Mouse (Mus musculus): ENCODE measurements around the gene Tmem251. TPM values are rescaled to one million over a fixed set of nuclear protein-coding genes. Genes with fewer than 3 reads are reported as not detected.

Gene Tmem251
- polyA plus RNA-seq, 1 experiment from 2014 or later = 10.0 TPM

DNA sequence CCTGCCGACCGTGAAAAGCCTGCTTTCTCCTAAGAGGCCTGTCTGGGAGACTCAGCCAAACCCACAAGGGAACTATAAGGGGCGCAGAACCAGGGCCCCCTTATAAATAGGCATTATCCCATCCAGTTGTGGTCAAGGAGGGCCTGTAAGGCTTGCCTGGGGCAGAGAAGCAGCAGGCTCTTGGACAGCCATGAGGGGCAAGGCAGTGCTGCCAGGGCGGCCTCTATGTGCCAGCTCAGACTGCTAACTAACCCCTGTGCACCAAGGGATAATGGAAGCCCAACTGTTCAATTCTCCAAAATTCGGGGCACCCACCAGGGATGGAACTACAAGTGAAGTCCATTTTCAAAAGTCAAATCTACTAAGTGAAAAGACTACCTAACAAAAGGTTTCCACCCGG, 40.1 kb upstream of the Tmem251 start:
- no peaks in the 10 kb centered on the region for H3K9me3 ChIP-seq (replicated peaks)
- no peak for ATAC-seq (replicated peaks; ENCODE audit: low FRiP score)
- peak overlapping the region; percentile 76 for H3K9ac ChIP-seq
- peak overlapping the region; percentile 83 for H3K4me3 ChIP-seq (replicated peaks)
- peaks cover 75% of the 10 kb centered on the region for H3K4me1 ChIP-seq
- H3K36me3 ChIP-seq = no peaks in the 10 kb centered on the region
- no peaks in the 10 kb centered on the region for H3K27me3 ChIP-seq
- H3K4me2 ChIP-seq = peak overlapping the region; percentile 97
- 41% methylated on average over 6 of the region's 6 CpGs for WGBS
- H3K27ac ChIP-seq = peak overlapping the region; percentile 76; the same call in 1 of the 2 replicates

DNA sequence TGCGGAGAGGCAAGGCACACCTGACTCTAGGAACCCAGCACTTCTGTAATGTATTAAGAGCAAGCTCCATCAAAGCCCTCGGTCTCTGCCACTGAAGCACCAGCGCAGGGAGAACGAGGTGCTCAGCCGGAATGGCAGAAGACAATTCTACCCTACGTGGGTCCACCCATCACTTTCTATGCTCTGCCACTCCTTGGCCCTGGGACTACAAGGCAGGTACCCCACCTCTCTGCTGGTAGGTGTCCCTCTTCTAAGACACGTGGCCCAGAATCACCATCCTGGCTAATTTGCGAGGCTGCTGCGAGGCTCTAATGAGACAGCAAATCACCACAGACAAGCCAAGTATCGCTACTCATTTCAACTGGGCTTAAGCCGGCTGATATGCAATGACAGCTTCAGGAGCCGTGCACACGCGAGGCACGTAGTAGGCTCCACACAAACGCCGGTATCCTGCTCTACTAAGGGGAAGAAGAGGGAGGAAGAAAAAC, 39.6 kb upstream of the Tmem251 start:
- Histone ChIP-seq H3K27ac (peak overlapping the region; percentile 64), H3K36me3 (no peaks in the 10 kb centered on the region), H3K9ac (peak overlapping the region; percentile 76), H3K4me3 (replicated peaks) (peak overlapping the region; percentile 83), H3K9me3 (replicated peaks) (no peaks in the 10 kb centered on the region), H3K4me2 (peak overlapping the region; percentile 97), H3K4me1 (peaks cover 71% of the 10 kb centered on the region), H3K27me3 (no peaks in the 10 kb centered on the region)
- no peak; the same call in none of the 2 replicates for ATAC-seq (replicated peaks; ENCODE audit: low FRiP score)
- 9% methylated on average over 17 of the region's 17 CpGs for WGBS

DNA sequence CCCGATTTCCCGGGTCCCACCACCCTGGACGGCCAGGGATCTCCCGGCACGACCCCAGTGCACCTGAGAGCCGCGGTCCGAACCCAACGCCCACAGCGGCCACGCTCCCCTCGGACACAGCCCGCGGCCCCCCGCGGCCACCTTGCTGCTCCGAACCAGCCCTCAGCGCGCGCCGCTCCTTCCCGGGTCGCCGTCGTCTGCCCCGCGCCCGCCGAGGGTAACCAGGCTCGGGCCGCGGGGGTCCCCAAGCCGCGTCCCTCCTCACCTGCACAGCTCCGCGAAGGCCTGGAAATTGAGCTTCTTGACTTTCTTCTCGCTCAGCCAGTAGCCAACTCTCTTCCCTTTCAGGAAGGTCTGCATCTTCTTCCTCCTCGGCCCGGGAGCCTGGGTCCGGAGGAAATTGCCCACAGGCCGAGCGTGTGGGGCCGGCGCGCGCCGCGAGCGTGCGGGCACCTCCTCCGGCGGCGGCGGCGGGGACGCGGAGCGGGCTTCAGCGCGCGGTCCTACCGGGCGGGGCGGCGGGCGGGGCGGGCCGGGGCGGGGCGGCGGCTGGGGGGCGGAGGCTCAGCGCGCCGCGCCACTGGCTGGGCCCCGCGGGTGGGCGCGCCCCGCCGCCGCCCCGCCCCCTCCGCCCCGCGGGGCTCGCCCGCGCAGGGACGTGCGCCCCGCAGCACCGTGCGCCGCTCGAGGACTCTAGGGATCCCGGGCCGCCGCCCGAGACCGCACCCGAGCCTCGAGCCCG, 38.9 kb upstream of the Tmem251 start, which contains the start of gene Itpk1:
Itpk1 (minus strand) TSS at position 474 of the 742 bp plus-strand sequence.
- H3K9ac ChIP-seq = peak within 1 kb of the TSS; percentile 76
- peak; percentile 92 for ATAC-seq (replicated peaks; ENCODE audit: low FRiP score)
- H3K4me1 ChIP-seq = peaks cover 64% of the 10 kb centered on the region
- no peaks in the 10 kb centered on the region for H3K36me3 ChIP-seq
- peak within 1 kb of the TSS; percentile 92 for H3K27ac ChIP-seq
- H3K4me2 ChIP-seq = peak within 1 kb of the TSS; percentile 97
- under 1% methylated on average over 92 of the region's 105 CpGs for WGBS
- no peaks in the 10 kb centered on the region for H3K9me3 ChIP-seq (replicated peaks)
- peak within 1 kb of the TSS; percentile 83 for H3K4me3 ChIP-seq (replicated peaks)
- no peaks in the 10 kb centered on the region for H3K27me3 ChIP-seq

DNA sequence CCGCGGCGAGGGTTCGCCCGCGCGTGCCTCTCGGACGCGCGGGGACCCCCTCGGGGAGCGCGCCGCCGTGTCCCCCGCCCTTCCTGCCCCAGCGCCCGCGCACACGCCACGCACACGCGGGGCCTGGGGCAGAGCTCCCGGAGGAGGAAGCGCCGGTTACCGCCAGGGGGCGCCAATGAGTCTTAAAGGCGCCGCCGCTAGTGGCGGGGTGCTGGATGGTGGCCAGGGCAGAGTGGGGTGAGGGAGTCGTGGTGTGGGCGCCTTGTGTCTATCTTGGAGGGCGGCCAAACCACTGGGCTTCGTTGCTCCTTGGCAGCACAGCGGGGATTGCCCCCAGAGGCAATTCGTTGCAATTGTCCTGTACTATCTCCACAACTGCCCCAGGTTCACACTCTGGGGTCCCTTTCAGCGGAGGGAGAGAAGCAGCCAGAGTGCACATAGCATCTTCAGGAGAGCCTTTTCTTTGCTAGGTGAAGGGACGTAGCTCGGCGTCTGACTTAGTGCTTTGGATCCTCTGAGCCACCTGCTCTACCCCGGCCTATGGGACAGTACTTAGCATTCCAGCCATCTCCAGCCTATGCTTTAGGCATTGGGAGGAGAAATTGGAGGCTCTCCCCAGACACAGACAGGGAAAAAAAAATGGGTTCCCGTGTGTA, 38.2 kb upstream of the Tmem251 start:
- peak; percentile 84 for ATAC-seq (replicated peaks; ENCODE audit: low FRiP score)
- no peaks in the 10 kb centered on the region for H3K27me3 ChIP-seq
- peak overlapping the region; percentile 92 for H3K27ac ChIP-seq
- WGBS = 2% methylated on average over 44 of the region's 45 CpGs
- peak overlapping the region; percentile 97 for H3K4me2 ChIP-seq
- H3K9me3 ChIP-seq (replicated peaks) = no peaks in the 10 kb centered on the region
- no peaks in the 10 kb centered on the region for H3K36me3 ChIP-seq
- H3K9ac ChIP-seq = peak overlapping the region; percentile 76
- H3K4me1 ChIP-seq = peaks cover 57% of the 10 kb centered on the region
- H3K4me3 ChIP-seq (replicated peaks) = peak overlapping the region; percentile 83

DNA sequence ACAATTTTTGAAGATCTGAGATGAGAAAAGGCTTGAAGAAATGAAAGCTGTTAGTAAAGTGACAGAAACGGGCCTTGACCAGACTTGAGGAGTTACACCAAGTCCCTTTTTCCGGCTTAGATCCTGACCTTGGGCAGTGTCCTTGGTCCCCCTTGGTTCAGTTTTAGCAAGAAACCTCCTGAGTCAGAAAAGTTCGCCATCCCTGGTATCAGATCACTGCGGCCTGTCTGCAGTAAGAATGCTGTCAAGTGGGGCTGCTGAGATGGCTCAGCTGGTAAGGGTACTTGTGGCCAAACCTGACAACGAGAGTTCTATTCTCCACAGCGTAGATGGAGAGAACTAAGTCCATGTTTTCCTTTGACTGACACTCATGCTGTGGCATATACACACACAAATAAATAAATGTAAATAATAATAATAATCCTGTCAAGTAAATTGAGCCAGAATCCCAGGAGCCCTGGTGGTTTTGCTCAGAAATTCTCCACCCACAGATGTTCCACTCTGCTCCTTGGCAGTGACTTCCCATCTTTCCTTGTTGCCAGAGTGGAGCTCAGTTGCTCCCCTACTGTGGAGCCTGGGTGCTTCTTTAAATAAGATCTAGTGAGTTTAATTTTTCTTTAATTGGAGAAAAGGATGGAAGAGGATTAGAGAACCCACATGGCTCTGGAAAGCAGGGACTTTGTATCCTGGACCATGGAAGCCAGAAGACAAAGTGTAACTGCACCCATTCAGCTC, 37.5 kb upstream of the Tmem251 start:
- peak overlapping the region; percentile 83; the same call in 1 of the 2 replicates for H3K4me3 ChIP-seq (replicated peaks)
- peak overlapping the region; percentile 92; the same call in 1 of the 2 replicates for H3K27ac ChIP-seq
- H3K27me3 ChIP-seq = no peaks in the 10 kb centered on the region
- no peaks in the 10 kb centered on the region for H3K9me3 ChIP-seq (replicated peaks)
- 46% methylated on average over 6 of the region's 6 CpGs for WGBS
- H3K4me2 ChIP-seq = peak overlapping the region; percentile 97
- no peak for ATAC-seq (replicated peaks; ENCODE audit: low FRiP score)
- no peaks in the 10 kb centered on the region for H3K36me3 ChIP-seq
- peaks cover 51% of the 10 kb centered on the region for H3K4me1 ChIP-seq
- H3K9ac ChIP-seq = no peak overlapping the region

DNA sequence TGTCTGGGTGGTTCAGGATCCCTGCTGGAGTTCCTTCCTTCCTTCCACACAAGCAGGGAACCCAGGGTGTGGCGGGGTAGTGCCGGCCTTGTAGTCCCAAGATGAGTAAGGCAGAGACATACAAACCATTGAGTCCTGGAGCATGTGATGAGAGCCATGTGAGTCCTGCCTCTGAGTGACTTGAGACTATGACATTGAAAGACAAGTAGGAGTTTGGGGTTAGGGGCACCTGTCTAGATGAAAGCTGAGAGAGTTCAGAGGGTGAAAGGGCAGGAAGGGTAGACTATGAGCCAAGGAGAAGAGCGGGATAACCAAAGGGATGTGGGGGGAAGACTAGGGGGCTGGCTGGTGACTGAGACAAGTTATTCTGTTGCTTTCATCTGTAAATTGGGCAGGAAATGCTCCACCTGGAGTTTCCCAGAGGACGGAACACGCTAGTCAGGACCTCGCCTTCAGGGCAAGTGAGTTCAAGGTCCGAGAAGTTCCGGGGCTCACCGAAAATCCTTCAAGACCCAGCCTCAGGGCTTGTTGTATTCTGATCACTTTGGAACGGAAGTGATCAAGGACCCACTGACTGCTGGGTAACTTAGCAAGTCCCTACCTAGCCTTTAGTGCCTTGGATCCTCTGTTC, 36.6 kb upstream of the Tmem251 start:
- no peak overlapping the region for H3K9ac ChIP-seq
- no peaks in the 10 kb centered on the region for H3K27me3 ChIP-seq
- no peak overlapping the region for H3K4me2 ChIP-seq
- H3K4me3 ChIP-seq (replicated peaks) = no peak overlapping the region
- peaks cover 46% of the 10 kb centered on the region for H3K4me1 ChIP-seq
- 83% methylated on average over 10 of the region's 10 CpGs for WGBS
- no peak for ATAC-seq (replicated peaks; ENCODE audit: low FRiP score)
- H3K9me3 ChIP-seq (replicated peaks) = no peaks in the 10 kb centered on the region
- no peaks in the 10 kb centered on the region for H3K36me3 ChIP-seq
- no peak overlapping the region for H3K27ac ChIP-seq

DNA sequence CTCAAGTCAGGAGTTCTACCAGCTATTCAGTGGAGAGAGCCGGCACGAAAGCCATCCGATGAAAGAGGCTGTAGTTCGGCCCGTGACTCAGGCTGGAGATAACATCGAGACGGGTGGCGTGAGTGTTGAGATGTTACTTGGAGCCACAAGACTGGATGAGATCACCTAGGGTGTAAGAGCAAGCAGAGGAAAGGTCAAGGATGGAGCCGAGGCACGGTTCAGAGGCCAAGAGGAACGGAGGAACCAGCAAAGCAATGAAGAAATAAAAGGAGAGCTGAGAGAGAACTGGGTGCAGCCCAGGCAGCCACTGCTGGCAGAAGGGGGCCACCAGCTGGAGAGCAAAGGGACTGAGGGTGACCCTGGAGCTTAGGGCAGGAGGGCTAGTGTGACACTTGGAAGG, 35.3 kb upstream of the Tmem251 start:
- Histone ChIP-seq H3K9me3 (replicated peaks) (no peaks in the 10 kb centered on the region), H3K27ac (0 out of 2 replicates have a peak overlapping the region, but pooled peaks have one; percentile 18), H3K4me3 (replicated peaks) (no peak overlapping the region), H3K4me1 (peaks cover 34% of the 10 kb centered on the region), H3K4me2 (no peak overlapping the region), H3K9ac (no peak overlapping the region), H3K36me3 (no peaks in the 10 kb centered on the region), H3K27me3 (no peaks in the 10 kb centered on the region)
- 54% methylated on average over 11 of the region's 11 CpGs for WGBS
- no peak for ATAC-seq (replicated peaks; ENCODE audit: low FRiP score)

DNA sequence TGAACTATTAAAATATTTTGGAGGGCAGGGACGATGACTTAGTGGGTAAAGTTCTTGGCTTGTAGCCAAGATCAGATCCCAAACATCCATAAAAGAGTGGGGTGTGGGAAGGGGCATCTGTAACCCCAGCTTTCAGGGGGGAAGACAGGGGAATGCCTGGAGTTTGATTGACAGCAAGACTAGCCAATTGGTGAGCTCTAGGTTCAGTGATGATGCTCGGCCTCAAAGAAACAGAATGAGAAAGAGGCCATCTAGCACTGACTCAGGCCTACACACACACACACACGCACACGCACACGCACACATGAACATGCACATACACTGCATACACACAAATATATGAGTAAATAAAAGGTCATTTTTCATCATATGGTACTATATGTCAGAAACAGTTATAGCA, 33.7 kb upstream of the Tmem251 start:
- no peaks in the 10 kb centered on the region for H3K9me3 ChIP-seq (replicated peaks)
- H3K4me2 ChIP-seq = no peak overlapping the region
- no peak overlapping the region for H3K27ac ChIP-seq
- WGBS = 81% methylated on average over 5 of the region's 5 CpGs
- no peaks in the 10 kb centered on the region for H3K27me3 ChIP-seq
- peaks cover 25% of the 10 kb centered on the region for H3K4me1 ChIP-seq
- H3K36me3 ChIP-seq = no peaks in the 10 kb centered on the region
- no peak overlapping the region for H3K9ac ChIP-seq
- no peak for ATAC-seq (replicated peaks; ENCODE audit: low FRiP score)
- H3K4me3 ChIP-seq (replicated peaks) = no peak overlapping the region

DNA sequence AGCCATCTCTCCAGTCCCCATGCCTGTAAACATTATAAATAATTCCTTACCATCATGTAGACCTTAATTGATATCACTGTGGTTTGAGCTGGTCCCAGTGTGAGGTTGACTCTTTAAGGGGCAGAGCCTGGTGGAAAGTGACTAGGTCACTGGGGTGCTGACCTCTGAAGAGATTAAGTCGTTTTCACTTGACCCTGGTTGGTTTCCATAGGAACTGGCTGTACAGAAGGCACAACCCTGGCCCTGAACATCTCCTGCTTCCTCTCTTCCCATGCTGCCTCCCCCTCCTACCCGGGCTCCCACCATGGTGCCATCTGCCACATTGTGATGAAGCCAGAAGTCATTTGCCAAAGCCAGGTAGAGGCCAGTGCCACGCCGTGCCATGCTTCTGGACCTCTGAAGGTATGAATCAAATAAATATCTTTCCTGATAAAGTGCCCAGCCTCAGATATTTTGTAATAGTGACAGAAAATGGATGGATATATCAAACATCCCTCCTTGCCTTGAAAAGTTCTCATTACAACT, 32.6 kb upstream of the Tmem251 start:
- peaks cover 16% of the 10 kb centered on the region for H3K4me1 ChIP-seq
- no peak overlapping the region for H3K27ac ChIP-seq
- ATAC-seq (replicated peaks; ENCODE audit: low FRiP score) = no peak
- H3K4me2 ChIP-seq = no peak overlapping the region
- no peaks in the 10 kb centered on the region for H3K36me3 ChIP-seq
- 63% methylated on average over 4 of the region's 4 CpGs for WGBS
- no peaks in the 10 kb centered on the region for H3K9me3 ChIP-seq (replicated peaks)
- H3K27me3 ChIP-seq = no peaks in the 10 kb centered on the region
- no peak overlapping the region for H3K4me3 ChIP-seq (replicated peaks)
- H3K9ac ChIP-seq = no peak overlapping the region

DNA sequence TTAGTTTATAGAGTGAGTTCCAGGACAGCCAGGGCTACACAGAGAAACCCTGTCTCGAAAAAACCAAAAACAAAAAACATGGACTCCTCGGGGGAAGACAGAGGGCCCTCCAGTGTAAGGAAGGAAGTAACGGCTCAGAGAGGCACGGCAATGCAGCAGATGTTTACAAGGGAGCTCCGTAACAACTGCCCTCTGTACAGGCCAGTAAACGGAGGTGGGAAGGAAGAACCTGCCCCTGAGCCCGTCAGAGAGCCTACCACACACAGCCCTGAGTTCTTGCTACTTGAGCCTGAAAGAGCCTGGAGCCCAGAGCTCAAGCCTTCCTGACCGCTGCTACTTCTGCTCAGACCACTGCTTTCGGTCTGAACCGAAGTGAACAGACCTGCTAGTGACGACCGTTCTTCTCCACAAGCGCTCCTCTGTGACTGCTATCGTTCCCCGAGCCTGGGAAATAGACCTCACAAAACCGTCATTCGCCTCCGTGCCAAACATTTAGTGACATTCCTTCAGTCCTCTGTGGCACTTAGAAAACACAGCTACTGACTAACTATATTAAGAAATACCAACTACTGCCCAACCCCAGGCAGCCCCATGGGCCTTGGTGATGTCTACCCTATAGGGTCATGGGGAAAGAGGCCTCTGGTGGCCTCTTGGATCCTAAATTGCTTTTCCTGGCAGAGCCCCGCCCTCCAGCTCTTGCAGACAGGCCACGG, 30.3 kb upstream of the Tmem251 start:
- H3K4me2 ChIP-seq = no peak overlapping the region
- no peak overlapping the region for H3K27ac ChIP-seq
- H3K9me3 ChIP-seq (replicated peaks) = no peaks in the 10 kb centered on the region
- no peak overlapping the region for H3K9ac ChIP-seq
- ATAC-seq (replicated peaks; ENCODE audit: low FRiP score) = no peak
- H3K4me3 ChIP-seq (replicated peaks) = no peak overlapping the region
- WGBS = 53% methylated on average over 20 of the region's 20 CpGs
- H3K4me1 ChIP-seq = peaks cover 5% of the 10 kb centered on the region
- H3K36me3 ChIP-seq = no peaks in the 10 kb centered on the region
- no peaks in the 10 kb centered on the region for H3K27me3 ChIP-seq

DNA sequence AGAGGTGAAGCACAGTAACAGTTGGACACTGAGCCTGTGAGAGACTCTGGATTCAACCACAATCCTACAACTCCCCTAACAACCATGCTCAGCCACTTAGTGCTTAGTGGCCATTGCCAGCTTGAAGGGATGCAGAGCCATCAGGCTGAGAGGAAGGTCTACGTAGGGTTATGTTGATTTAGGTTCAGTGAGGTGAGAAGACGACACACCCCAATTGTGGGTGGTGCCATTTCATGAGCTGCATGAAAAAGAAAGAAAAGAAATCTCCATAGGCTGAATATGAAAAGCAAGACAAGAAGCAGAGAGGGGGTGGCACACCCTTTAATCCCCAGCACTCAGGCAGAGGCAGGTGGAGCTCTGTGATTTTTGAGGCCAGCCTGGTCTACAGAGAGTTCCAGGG, 29.4 kb upstream of the Tmem251 start:
- WGBS = 57% methylated on average over 2 of the region's 2 CpGs
- H3K27me3 ChIP-seq = no peaks in the 10 kb centered on the region
- ATAC-seq (replicated peaks; ENCODE audit: low FRiP score) = no peak

More for the DNA sequence above, 29.4 kb upstream of the Tmem251 start:
- Histone ChIP-seq H3K4me2 (no peak overlapping the region), H3K27ac (no peak overlapping the region), H3K9me3 (replicated peaks) (no peaks in the 10 kb centered on the region), H3K36me3 (no peaks in the 10 kb centered on the region), H3K4me1 (peaks cover 3% of the 10 kb centered on the region; the same call in 1 of the 2 replicates), H3K4me3 (replicated peaks) (no peak overlapping the region), H3K9ac (no peak overlapping the region)
